Mouse (Mus musculus): Measurements from ENCODE around the gene Acot8. TPM values are rescaled to one million over a fixed set of nuclear protein-coding genes. Genes with fewer than 3 reads are reported as not detected.
A peak's percentile ranks its signal among the peaks of the same experiment; 100 is the strongest.

Gene Acot8
- polyA plus RNA-seq, 1 experiment from 2014 or later: 9.7 TPM

DNA sequence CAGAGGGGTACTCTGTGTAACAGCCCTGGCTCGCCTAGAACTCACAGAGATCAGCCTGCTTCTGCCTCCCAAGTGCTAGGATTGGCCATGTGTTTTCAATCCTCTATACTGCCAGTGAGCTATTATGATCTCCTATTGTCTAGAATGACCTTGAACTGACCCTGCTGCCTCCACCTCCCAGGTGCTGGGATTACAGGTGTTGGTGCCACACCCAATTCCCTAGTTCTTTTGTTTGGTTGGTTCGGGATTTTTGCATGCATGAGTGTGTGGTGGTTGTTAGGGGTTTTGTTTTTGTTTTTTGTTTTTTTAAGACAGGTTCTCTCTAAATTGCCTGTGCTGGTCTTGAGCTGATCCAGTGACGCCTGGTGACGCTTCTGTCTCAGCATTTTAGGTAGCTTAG lies 19.3 kb upstream of the Acot8 start:
- 97% methylated on average over 4 of the region's 4 CpGs for WGBS (ENCODE audit: missing documents)
- H3K4me3 ChIP-seq (ENCODE audit: inconsistent target): no peak overlapping the region; the same call in 1 of the 2 replicates
- peaks cover 17% of the 10 kb centered on the region; the same call in 1 of the 2 replicates for H3K79me2 ChIP-seq (ENCODE audit: inconsistent target)
- peaks cover 45% of the 10 kb centered on the region for H3K36me3 ChIP-seq (ENCODE audit: inconsistent target)
- H3K27ac ChIP-seq: no peak overlapping the region

DNA sequence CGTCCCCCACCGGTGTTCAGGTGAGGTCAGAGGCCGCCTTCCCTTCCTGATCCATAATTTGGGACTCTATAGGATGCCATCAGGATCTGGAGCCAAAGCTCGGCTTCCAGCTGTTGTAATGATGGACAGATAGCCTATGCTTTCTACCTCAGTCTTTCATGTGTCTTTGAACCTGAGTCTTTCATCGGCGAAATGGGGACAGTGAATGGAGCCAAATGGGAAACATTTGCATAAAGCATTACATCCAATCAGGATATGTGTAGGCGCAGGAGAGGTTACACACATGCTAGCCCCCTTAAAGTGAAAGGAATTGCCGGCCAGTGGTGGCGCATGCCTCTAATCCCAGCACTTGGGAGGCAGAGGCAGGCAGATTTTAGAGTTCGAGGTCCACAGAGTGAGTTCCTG lies 18.5 kb upstream of the Acot8 start:
- 2% methylated on average over 10 of the region's 10 CpGs for WGBS (ENCODE audit: missing documents)
- peaks cover 17% of the 10 kb centered on the region; the same call in 1 of the 2 replicates for H3K79me2 ChIP-seq (ENCODE audit: inconsistent target)
- H3K4me3 ChIP-seq (ENCODE audit: inconsistent target): peak overlapping the region; percentile 88
- peaks cover 41% of the 10 kb centered on the region for H3K36me3 ChIP-seq (ENCODE audit: inconsistent target)
- peak overlapping the region; percentile 49 for H3K27ac ChIP-seq

DNA sequence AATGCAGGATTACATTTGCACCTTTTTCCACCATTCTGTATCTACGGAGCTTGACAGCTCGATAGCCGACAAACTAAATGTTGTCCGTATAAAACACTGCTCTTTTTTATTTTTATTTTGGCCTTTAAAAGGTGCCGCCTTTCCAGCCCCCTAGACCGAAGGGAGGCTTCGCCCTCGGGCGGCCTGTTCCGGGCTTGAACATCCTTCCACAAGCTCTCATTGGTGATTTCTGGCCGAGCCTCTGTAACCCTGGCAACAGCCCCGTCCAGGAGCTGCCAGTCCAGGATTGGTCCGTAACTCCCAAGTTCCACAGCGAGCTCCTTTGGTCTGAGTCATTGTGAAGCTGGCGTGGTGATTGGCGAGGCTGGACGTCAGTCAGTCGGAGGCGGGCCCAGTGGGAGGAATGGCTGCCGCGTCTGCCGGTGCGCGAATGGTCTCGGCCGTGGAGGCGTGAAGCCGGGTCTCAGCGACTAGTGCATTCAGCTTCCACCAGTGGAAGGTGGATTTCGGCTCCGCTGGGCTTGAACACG lies 18.0 kb upstream of the Acot8 start, which contains the start of gene Zswim1:
Gene Zswim1, plus strand, starts transcription at position 51 of the 530 bp plus-strand sequence.
- Histone ChIP-seq H3K4me3 (ENCODE audit: inconsistent target) (peak within 1 kb of the TSS; percentile 88), H3K36me3 (ENCODE audit: inconsistent target) (peaks cover 36% of the 10 kb centered on the region), H3K79me2 (ENCODE audit: inconsistent target) (peaks cover 17% of the 10 kb centered on the region; the same call in 1 of the 2 replicates), H3K27ac (peak within 1 kb of the TSS; percentile 49)
- 1% methylated on average over 31 of the region's 32 CpGs for WGBS (ENCODE audit: missing documents)

DNA sequence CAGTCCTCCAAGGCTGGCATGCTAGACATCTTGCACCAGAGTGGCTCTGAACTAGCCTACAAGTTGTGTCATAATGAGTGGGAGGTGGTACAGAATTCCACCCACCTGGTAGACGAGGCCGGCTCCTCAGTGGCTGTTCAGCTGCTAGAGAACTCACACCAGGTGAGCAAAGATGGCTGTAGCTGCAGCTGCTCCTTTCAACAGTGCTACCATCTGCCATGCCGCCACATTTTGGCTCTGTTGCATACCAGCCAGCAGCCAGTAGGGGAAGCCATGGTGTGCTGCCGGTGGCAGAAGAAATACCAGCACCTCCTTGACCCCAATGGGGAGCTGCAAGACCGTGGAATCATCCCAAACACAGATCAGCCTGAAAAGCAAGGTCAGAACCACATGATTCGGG lies 16.4 kb upstream of the Acot8 start:
- WGBS (ENCODE audit: missing documents): 84% methylated on average over 6 of the region's 6 CpGs
- Histone ChIP-seq H3K4me3 (ENCODE audit: inconsistent target) (no peak overlapping the region), H3K79me2 (ENCODE audit: inconsistent target) (peaks cover 17% of the 10 kb centered on the region; the same call in 1 of the 2 replicates), H3K36me3 (ENCODE audit: inconsistent target) (peaks cover 20% of the 10 kb centered on the region), H3K27ac (no peak overlapping the region)

DNA sequence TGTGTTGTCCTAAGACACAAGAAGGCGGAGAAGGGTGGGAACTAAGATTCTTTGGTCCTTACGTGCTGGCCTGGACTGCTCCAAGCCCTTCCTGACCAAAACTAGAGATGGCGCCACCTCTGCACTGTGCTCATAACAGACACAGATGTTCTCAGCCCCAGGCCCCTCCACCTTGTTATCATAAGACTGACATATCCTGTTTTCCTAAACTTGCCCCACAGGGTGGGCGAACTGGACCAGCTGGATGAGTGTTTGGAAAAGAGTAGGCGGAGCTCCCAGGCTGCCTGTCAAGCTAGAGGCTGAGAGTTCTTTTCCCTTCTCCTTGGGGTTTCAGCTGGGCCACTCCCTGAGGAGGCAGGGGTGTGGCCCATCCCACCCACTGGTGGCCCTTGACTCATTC lies 13.0 kb upstream of the Acot8 start:
- Histone ChIP-seq H3K27ac (no peak overlapping the region), H3K4me3 (ENCODE audit: inconsistent target) (no peak overlapping the region), H3K79me2 (ENCODE audit: inconsistent target) (no peaks in the 10 kb centered on the region), H3K36me3 (ENCODE audit: inconsistent target) (peaks cover 9% of the 10 kb centered on the region; the same call in 1 of the 2 replicates)
- WGBS (ENCODE audit: missing documents): 92% methylated on average over 5 of the region's 5 CpGs

DNA sequence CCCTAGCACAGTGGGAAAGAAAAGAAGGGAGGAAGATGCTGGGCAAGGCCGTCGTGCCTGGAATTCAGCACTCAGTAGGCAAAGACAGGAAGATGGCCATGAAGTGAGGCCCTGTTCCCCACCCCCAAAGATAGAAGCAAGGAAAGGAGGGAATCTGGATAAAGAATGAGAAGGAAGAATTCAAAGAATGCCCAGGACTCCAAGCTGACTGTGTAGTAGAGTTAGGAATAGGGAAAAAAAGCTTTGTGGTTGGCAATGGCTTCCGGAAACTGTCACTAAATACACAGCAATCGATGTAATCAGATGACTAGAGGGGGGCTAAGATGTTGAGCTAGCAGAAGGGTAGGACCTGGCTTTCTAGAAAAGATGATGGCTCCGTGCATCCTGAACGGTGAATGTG lies 12.5 kb upstream of the Acot8 start:
- Histone ChIP-seq H3K4me3 (ENCODE audit: inconsistent target) (no peak overlapping the region), H3K79me2 (ENCODE audit: inconsistent target) (no peaks in the 10 kb centered on the region), H3K36me3 (ENCODE audit: inconsistent target) (peaks cover 9% of the 10 kb centered on the region; the same call in 1 of the 2 replicates), H3K27ac (no peak overlapping the region)
- WGBS (ENCODE audit: missing documents): 92% methylated on average over 6 of the region's 6 CpGs

DNA sequence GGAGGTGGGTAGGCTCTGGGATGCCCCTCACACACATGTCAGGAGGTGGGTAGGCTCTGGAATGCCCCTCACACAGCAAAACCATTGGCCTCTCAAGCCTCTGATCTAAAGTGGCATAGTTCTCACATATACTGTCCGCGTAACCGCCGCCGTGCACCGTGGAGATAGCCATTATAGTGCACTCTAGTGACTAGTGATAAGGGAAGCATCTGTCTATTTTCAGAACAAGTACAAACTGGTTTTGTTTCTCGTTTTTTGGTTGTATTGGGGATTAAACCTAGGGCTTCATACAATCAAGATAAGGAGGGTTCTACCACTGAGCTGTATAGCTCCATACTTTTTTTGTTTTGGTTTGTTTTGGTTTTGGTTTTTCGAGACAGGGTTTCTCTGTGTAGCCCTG lies 11.1 kb upstream of the Acot8 start:
- H3K27ac ChIP-seq: 0 out of 2 replicates have a peak overlapping the region, but pooled peaks have one; percentile 7
- 93% methylated on average over 8 of the region's 8 CpGs for WGBS (ENCODE audit: missing documents)
- H3K4me3 ChIP-seq (ENCODE audit: inconsistent target): no peak overlapping the region
- no peaks in the 10 kb centered on the region for H3K79me2 ChIP-seq (ENCODE audit: inconsistent target)
- peaks cover 9% of the 10 kb centered on the region; the same call in 1 of the 2 replicates for H3K36me3 ChIP-seq (ENCODE audit: inconsistent target)

DNA sequence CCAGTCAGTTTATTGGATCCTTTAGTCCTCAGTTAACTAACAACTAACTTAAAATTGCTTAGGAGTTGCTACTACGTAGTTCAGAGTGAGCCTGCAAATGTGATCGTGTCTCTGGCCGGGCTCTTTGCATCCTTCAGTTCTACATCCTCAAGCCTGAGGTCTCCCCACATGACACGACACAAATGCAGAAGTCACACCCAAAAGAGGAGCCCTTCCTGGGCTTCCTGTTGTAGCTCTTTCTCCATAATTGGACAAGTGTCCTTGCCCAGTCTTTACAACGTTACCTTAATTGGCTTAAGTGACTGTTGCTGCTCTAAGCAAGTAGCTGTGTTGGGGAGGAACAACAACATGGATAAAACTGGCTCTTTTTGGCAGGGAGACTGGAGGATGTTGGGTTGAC lies 10.7 kb upstream of the Acot8 start:
- Histone ChIP-seq H3K27ac (0 out of 2 replicates have a peak overlapping the region, but pooled peaks have one; percentile 7), H3K36me3 (ENCODE audit: inconsistent target) (peaks cover 6% of the 10 kb centered on the region; the same call in 1 of the 2 replicates), H3K4me3 (ENCODE audit: inconsistent target) (no peak overlapping the region), H3K79me2 (ENCODE audit: inconsistent target) (no peaks in the 10 kb centered on the region)
- 29% methylated on average over 5 of the region's 5 CpGs for WGBS (ENCODE audit: missing documents)

DNA sequence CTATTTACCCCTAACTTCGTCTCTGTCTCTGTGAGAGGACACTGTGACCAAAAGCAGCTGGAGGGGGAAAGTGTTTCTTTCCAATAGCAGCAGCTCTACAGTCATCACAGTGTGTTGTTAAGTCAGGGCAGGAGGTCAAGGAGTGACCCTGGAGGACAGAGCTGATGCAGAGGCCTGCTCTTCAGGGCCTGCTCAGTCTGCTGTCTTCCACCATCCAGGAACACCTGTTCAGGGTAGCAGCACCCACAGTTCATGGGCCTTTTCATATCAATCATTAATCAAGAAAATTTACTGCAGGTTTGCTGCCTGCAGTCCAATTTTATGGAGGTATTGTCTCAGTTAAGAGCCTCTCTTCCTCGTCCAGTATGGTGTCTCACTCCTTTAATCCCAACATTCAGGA lies 8.9 kb upstream of the Acot8 start:
- Histone ChIP-seq H3K36me3 (ENCODE audit: inconsistent target) (peaks cover 3% of the 10 kb centered on the region; the same call in 1 of the 2 replicates), H3K79me2 (ENCODE audit: inconsistent target) (no peaks in the 10 kb centered on the region), H3K27ac (no peak overlapping the region), H3K4me3 (ENCODE audit: inconsistent target) (no peak overlapping the region)
- WGBS (ENCODE audit: missing documents): 93% methylated on average over 2 of the region's 2 CpGs

DNA sequence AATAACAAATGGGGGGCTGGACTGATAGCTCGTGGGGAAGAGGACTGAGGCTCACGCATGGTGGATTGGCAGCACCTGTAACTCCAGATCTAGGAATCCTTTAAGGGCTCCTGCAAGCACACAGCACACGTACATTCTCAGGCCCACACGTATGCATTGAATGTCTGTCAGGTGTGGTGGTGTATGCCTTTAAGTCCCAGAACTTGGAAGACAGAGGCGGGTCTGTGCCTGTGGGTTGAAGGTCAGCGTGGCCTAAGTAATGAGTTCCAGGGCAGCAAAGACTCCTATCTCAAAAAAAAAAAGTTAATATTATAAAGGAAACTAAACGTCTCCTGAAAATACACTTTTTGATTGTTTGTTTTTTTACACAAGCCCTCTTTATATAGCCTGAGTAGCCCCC lies 1.9 kb upstream of the Acot8 start:
- no peak overlapping the region for H3K4me3 ChIP-seq (ENCODE audit: inconsistent target)
- H3K79me2 ChIP-seq (ENCODE audit: inconsistent target): peaks cover 56% of the 10 kb centered on the region
- H3K27ac ChIP-seq: no peak overlapping the region
- WGBS (ENCODE audit: missing documents): 98% methylated on average over 7 of the region's 7 CpGs
- peaks cover 3% of the 10 kb centered on the region; the same call in 1 of the 2 replicates for H3K36me3 ChIP-seq (ENCODE audit: inconsistent target)

DNA sequence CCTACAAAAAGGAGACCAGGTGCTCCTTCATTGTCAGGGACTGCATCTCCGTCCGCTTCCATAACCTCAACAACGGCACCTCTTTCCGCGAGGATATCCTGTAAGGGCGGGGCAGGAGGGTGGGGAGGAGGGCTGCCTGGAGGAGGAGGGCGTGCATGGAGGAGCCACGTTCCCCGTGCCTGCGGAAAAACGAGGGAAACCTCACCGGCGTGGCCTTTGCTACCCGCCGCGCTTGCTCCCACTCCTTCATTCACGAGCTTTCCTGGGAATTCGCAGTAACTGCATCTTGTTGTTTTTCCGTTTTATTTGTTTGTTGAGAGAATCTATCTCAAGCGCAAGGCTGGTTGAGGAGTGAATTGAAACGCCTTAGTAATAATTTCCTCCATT lies 643 bp upstream of the Acot8 start:
- H3K79me2 ChIP-seq (ENCODE audit: inconsistent target): peaks cover 68% of the 10 kb centered on the region
- H3K4me3 ChIP-seq (ENCODE audit: inconsistent target): peak overlapping the region; percentile 91
- H3K36me3 ChIP-seq (ENCODE audit: inconsistent target): peaks cover 11% of the 10 kb centered on the region; the same call in 1 of the 2 replicates
- 2% methylated on average over 21 of the region's 21 CpGs for WGBS (ENCODE audit: missing documents)
- peak overlapping the region; percentile 85 for H3K27ac ChIP-seq

DNA sequence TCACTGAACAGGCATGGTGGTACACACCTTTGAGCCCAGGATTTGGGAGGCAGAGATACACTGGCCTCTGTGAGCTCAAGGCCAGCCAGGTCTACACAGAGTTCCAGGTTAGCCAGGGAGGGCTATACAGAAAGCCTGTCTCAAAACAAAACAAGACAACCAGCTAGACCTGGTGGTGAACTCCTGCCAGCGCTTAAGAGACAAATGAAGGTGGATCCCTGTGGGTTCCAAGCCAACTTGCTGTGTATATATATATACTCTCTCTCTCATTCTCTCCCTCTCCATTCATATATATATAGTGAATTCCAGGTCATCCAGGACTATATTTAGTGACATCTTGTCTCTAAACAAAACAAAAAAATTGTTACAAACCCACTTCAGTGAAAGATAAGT lies 765 bp downstream of the Acot8 start:
- peaks cover 71% of the 10 kb centered on the region for H3K79me2 ChIP-seq (ENCODE audit: inconsistent target)
- peaks cover 18% of the 10 kb centered on the region; the same call in 1 of the 2 replicates for H3K36me3 ChIP-seq (ENCODE audit: inconsistent target)
- WGBS (ENCODE audit: missing documents): 78% methylated on average over 1 of the region's 1 CpGs
- peak overlapping the region; percentile 91 for H3K4me3 ChIP-seq (ENCODE audit: inconsistent target)
- peak overlapping the region; percentile 85 for H3K27ac ChIP-seq

DNA sequence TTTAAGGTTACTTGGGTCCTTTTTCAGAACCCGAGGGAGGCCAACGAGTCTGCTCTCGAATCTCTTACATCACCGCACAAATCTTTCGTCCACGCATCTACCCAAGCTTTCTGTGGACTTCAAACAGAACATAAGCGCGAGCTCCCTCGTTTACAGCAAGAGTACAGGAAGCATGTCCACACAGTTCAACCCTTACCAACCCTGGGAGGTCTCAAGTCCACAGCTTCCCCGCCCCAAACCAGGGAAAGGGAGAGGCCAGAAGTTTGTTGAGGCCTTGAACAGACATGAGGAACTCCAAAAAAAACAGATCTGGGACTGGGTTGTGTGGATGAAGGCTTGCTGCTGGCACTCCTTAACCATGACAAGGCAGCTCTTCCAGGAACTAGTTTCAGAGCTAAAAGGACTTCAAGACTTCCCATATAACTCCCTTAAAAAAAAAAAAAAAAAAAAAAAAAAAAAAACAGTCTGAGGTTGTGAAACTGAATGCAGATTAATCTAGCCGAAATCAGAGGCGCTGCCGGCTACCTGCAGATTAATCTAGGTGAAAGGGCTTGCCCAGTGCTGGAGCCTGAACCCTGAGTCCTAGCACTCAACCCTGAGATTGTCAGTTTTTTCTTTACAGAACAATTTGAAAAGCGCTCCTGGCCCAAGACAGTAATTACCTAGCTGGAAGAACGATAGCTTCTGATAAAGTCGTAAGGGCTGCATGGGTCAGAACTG lies 1.3 kb downstream of the Acot8 start:
- Histone ChIP-seq H3K27ac (no peak overlapping the region), H3K36me3 (ENCODE audit: inconsistent target) (peaks cover 16% of the 10 kb centered on the region; the same call in 1 of the 2 replicates), H3K4me3 (ENCODE audit: inconsistent target) (peak overlapping the region; percentile 91), H3K79me2 (ENCODE audit: inconsistent target) (peaks cover 71% of the 10 kb centered on the region)
- 75% methylated on average over 16 of the region's 16 CpGs for WGBS (ENCODE audit: missing documents)

DNA sequence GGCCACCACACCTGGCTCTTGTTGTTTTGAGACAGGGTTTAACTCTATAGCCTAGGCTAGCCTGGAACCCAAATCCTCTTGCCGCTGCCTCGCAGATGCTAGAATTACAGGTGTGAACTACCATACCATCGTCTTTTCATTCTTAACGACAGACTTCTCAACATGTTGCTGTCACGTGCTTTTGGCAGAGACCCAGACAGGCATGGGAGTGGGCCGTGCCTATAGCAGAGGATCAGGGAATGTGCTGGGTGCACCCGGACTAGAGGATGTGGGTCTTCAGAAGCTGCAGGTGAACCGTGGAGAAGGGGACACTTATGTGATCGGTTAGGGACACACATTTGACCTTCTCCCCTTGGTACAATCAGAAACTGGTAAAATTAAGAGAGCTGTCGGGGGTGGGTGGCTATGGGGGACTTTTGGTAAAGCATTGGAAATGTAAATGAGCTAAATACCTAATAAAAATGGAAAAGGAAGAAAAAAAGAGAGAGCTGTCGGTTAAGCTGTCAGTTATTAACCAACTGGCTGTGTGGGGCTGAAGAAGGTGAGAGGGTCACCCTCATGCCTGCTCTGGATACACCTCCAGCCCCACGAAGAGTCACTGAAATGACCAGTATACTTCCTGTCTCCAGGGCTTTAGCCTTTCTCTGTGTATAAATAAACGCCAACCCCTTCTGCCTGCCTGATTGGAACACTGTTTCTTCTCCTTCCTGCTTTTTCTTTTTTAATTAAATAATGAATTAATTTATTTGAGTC lies 4.3 kb downstream of the Acot8 start:
- peaks cover 36% of the 10 kb centered on the region for H3K36me3 ChIP-seq (ENCODE audit: inconsistent target)
- H3K4me3 ChIP-seq (ENCODE audit: inconsistent target): no peak overlapping the region
- H3K27ac ChIP-seq: no peak overlapping the region
- 93% methylated on average over 13 of the region's 13 CpGs for WGBS (ENCODE audit: missing documents)
- H3K79me2 ChIP-seq (ENCODE audit: inconsistent target): peaks cover 47% of the 10 kb centered on the region
